12 mouse cellular contexts compared by ENCODE assay signal in the genomic region with DNA sequence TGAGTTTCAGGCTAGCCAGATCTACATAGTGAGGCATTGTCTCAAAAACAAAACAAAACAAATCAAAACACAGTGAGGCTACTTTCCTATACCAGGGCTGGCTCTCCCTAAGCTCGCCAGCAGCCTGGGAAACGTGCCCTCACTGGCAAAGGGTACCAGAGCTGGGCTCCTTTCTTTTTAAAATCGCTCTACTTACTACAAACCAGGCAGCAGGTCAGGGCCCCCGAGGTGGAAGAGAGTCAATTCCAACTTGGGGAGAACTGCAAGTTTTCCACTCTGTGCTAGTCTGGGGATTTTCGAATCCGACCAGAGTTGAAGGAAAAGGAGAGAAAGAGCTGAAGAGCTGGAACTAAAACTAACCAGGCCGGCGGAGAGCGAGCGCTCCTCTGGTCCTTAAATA. TPM values are rescaled to one million over a fixed set of nuclear protein-coding genes. Genes with fewer than 3 reads are reported as not detected.
DNase-seq lines count a peak whose midpoint lies in the region; ATAC-seq and TF ChIP-seq lines count a peak whose summit lies in the region.
"Had no signal": no experiment of that assay in that cellular context is flagged by ENCODE, and none has a peak within 500 bp of the region (broad histone marks: within the 10 kb centered on the region; RNA-seq: fewer than 3 reads in every experiment).

No protein-coding gene starts in this region.

- no peak overlapping the region for H3K4me2 ChIP-seq in midbrain, embryonic 16.5 days (ENCODE audit: low read length)
- no peak overlapping the region for H3K4me2 ChIP-seq in midbrain, embryonic 14.5 days (ENCODE audit: low read length)
- no peak overlapping the region; the same call in 1 of the 2 replicates for H3K4me2 ChIP-seq in embryonic facial prominence, embryonic 15.5 days (replicated peaks)
- H3K4me2 ChIP-seq: lung, embryonic 14.5 days; neural tube, embryonic 13.5 days had no signal

- no peak for TF ChIP-seq CTCF in gastrocnemius, adult 2 months (IDR thresholded peaks at IDR 0.05)

- ATAC-seq in midbrain, embryonic 16.5 days: no peak
- ATAC-seq in midbrain, embryonic 14.5 days (ENCODE audit: low FRiP score, low TSS enrichment): no peak
- no peak for ATAC-seq in embryonic facial prominence, embryonic 15.5 days (ENCODE audit: insufficient number of reproducible peaks, low FRiP score, low TSS enrichment, low read depth)
- ATAC-seq: intestine, postnatal 0 days had no signal

- DNase-seq in gastrocnemius, adult 2 months: peak; percentile 76
- no peak for DNase-seq in gastrocnemius, adult 18-20 months (ENCODE audit: low spot score)
- no peak for DNase-seq in midbrain, embryonic 14.5 days
- peak; percentile 56 for DNase-seq in neural tube, embryonic 10.5 days (ENCODE audit: extremely low spot score, low spot score)
- no peak for DNase-seq in ovary, postnatal 14 days (ENCODE audit: low spot score)
- no peak for DNase-seq in liver
- DNase-seq: kidney, postnatal 4 days; lung, embryonic 14.5 days had no signal

- H3K4me3 ChIP-seq in gastrocnemius, adult 2 months: peak overlapping the region; percentile 69
- H3K4me3 ChIP-seq in midbrain, embryonic 16.5 days (ENCODE audit: low read depth, low read length): no peak overlapping the region
- H3K4me3 ChIP-seq in midbrain, embryonic 14.5 days (replicated peaks; ENCODE audit: low read depth, low read length): no peak overlapping the region
- no peak overlapping the region for H3K4me3 ChIP-seq in embryonic facial prominence, embryonic 15.5 days (replicated peaks)
- H3K4me3 ChIP-seq: neural tube, embryonic 13.5 days had no signal

- intact Hi-C loops in gastrocnemius, adult 2 months (cut with DNase I): no loop called here

- no peaks in the 10 kb centered on the region for H3K9me3 ChIP-seq in midbrain, embryonic 16.5 days (replicated peaks; ENCODE audit: control insufficient read depth, low read length, poor library complexity, severe bottlenecking)
- H3K9me3 ChIP-seq in midbrain, embryonic 14.5 days (ENCODE audit: control insufficient read depth, low read length): no peaks in the 10 kb centered on the region
- H3K9me3 ChIP-seq in embryonic facial prominence, embryonic 15.5 days (replicated peaks): no peaks in the 10 kb centered on the region
- H3K9me3 ChIP-seq: neural tube, embryonic 13.5 days had no signal

- no peak overlapping the region for H3K9ac ChIP-seq in midbrain, embryonic 16.5 days (ENCODE audit: low read depth, low read length)
- no peak overlapping the region for H3K9ac ChIP-seq in midbrain, embryonic 14.5 days (replicated peaks; ENCODE audit: low read length)
- no peak overlapping the region for H3K9ac ChIP-seq in embryonic facial prominence, embryonic 15.5 days
- H3K9ac ChIP-seq: lung, embryonic 14.5 days; neural tube, embryonic 13.5 days had no signal

- peaks cover 61% of the 10 kb centered on the region for H3K27me3 ChIP-seq in midbrain, embryonic 16.5 days (ENCODE audit: control insufficient read depth, insufficient read depth, low read depth, low read length)
- H3K27me3 ChIP-seq in midbrain, embryonic 14.5 days (ENCODE audit: control insufficient read depth, insufficient read depth, low read length): peaks cover 99% of the 10 kb centered on the region
- peaks cover 33% of the 10 kb centered on the region for H3K27me3 ChIP-seq in embryonic facial prominence, embryonic 15.5 days

- WGBS in midbrain, embryonic 16.5 days: 19% methylated on average over 10 of the region's 10 CpGs
- WGBS in midbrain, embryonic 14.5 days: 15% methylated on average over 10 of the region's 10 CpGs
- 43% methylated on average over 10 of the region's 10 CpGs for WGBS in embryonic facial prominence, embryonic 15.5 days

- no peaks in the 10 kb centered on the region for H3K36me3 ChIP-seq in midbrain, embryonic 16.5 days (ENCODE audit: control insufficient read depth, insufficient read depth, low read length)
- H3K36me3 ChIP-seq in midbrain, embryonic 14.5 days (ENCODE audit: control insufficient read depth, insufficient read depth, low read length): no peaks in the 10 kb centered on the region
- H3K36me3 ChIP-seq in embryonic facial prominence, embryonic 15.5 days: no peaks in the 10 kb centered on the region
- H3K36me3 ChIP-seq: neural tube, embryonic 13.5 days had no signal

- peak overlapping the region; percentile 96 for H3K27ac ChIP-seq in gastrocnemius, adult 2 months
- 0 out of 2 replicates have a peak overlapping the region, but pooled peaks have one; percentile 10 for H3K27ac ChIP-seq in midbrain, embryonic 16.5 days (ENCODE audit: low read length)
- H3K27ac ChIP-seq in midbrain, embryonic 14.5 days (replicated peaks; ENCODE audit: low read depth, low read length): no peak overlapping the region
- peak overlapping the region; percentile 65 for H3K27ac ChIP-seq in embryonic facial prominence, embryonic 15.5 days (replicated peaks)
- H3K27ac ChIP-seq: neural tube, embryonic 13.5 days had no signal

- peaks cover 5% of the 10 kb centered on the region; the same call in 1 of the 2 replicates for H3K4me1 ChIP-seq in midbrain, embryonic 16.5 days (ENCODE audit: control insufficient read depth, insufficient read depth, low read length)
- peaks cover 6% of the 10 kb centered on the region; the same call in 1 of the 2 replicates for H3K4me1 ChIP-seq in midbrain, embryonic 14.5 days (ENCODE audit: control insufficient read depth, insufficient read depth, low read length)
- H3K4me1 ChIP-seq in embryonic facial prominence, embryonic 15.5 days: peaks cover 97% of the 10 kb centered on the region

RNA-seq across cellular contexts. Expression of gene Nfix, which starts 17.5 kb away (rescaled TPM):
- total RNA-seq in gastrocnemius, adult 2 months (2021): 100 to 1,000 TPM; 465 to 558 TPM
- 100 to 1,000 TPM; 481 to 528 TPM for total RNA-seq in gastrocnemius, adult 18-20 months (2021)
- polyA plus RNA-seq in midbrain, embryonic 16.5 days (2015; fragmentation: Nextera tagmentation; extraction: Ambion mirVana): 44.1 and 55.4 TPM in 2 replicates
- 45.9 and 49.8 TPM in 2 replicates for polyA plus RNA-seq in midbrain, embryonic 14.5 days (2014; fragmentation: Nextera tagmentation; extraction: Ambion mirVana)
- 61.4 and 62.0 TPM in 2 replicates for polyA plus RNA-seq in embryonic facial prominence, embryonic 15.5 days (2015; fragmentation: Nextera tagmentation; extraction: Ambion mirVana)

RNA-seq across cellular contexts. Expression of gene Dand5, which starts 39.9 kb away (rescaled TPM):
- total RNA-seq in gastrocnemius, adult 2 months (2021): 10 to 100 TPM; 10.2 to 14.3 TPM
- total RNA-seq in gastrocnemius, adult 18-20 months (2021): 10 to 100 TPM; 12.8 to 12.9 TPM
- 11.7 and 12.4 TPM in 2 replicates for polyA plus RNA-seq in midbrain, embryonic 16.5 days (2015; fragmentation: Nextera tagmentation; extraction: Ambion mirVana)
- 9.9 and 12.7 TPM in 2 replicates for polyA plus RNA-seq in midbrain, embryonic 14.5 days (2014; fragmentation: Nextera tagmentation; extraction: Ambion mirVana)
- polyA plus RNA-seq in embryonic facial prominence, embryonic 15.5 days (2015; fragmentation: Nextera tagmentation; extraction: Ambion mirVana): 8.4 and 8.9 TPM in 2 replicates

RNA-seq across cellular contexts. Expression of gene Gadd45gip1, which starts 48.6 kb away (rescaled TPM):
- 10 to 100 TPM; 16.2 to 30.4 TPM for total RNA-seq in gastrocnemius, adult 2 months (2021)
- 10 to 100 TPM; 22.9 to 24.2 TPM for total RNA-seq in gastrocnemius, adult 18-20 months (2021)
- polyA plus RNA-seq in midbrain, embryonic 16.5 days (2015; fragmentation: Nextera tagmentation; extraction: Ambion mirVana): 35.0 and 37.4 TPM in 2 replicates
- 32.7 and 35.8 TPM in 2 replicates for polyA plus RNA-seq in midbrain, embryonic 14.5 days (2014; fragmentation: Nextera tagmentation; extraction: Ambion mirVana)
- polyA plus RNA-seq in embryonic facial prominence, embryonic 15.5 days (2015; fragmentation: Nextera tagmentation; extraction: Ambion mirVana): 46.5 TPM in 2 replicates

RNA-seq across cellular contexts. Expression of gene Rad23a, which starts 57.8 kb away (rescaled TPM):
- 100 to 1,000 TPM; 159 to 172 TPM for total RNA-seq in gastrocnemius, adult 2 months (2021)
- total RNA-seq in gastrocnemius, adult 18-20 months (2021): 100 to 1,000 TPM; 171 to 176 TPM
- 80.7 and 85.6 TPM in 2 replicates for polyA plus RNA-seq in midbrain, embryonic 16.5 days (2015; fragmentation: Nextera tagmentation; extraction: Ambion mirVana)
- 83.4 and 84.3 TPM in 2 replicates for polyA plus RNA-seq in midbrain, embryonic 14.5 days (2014; fragmentation: Nextera tagmentation; extraction: Ambion mirVana)
- polyA plus RNA-seq in embryonic facial prominence, embryonic 15.5 days (2015; fragmentation: Nextera tagmentation; extraction: Ambion mirVana): 104 and 110 TPM in 2 replicates

RNA-seq across cellular contexts. Expression of gene G430095P16Rik, which starts 59.9 kb away (rescaled TPM):
- total RNA-seq in gastrocnemius, adult 2 months (2021): under 1 TPM; 0.36 to 0.78 TPM
- under 1 TPM; 0.34 to 0.45 TPM for total RNA-seq in gastrocnemius, adult 18-20 months (2021)
- polyA plus RNA-seq in midbrain, embryonic 16.5 days (2015; fragmentation: Nextera tagmentation; extraction: Ambion mirVana): 0.80 and 1.1 TPM in 2 replicates
- polyA plus RNA-seq in midbrain, embryonic 14.5 days (2014; fragmentation: Nextera tagmentation; extraction: Ambion mirVana): 0.67 and 0.91 TPM in 2 replicates
- 4.2 and 4.9 TPM in 2 replicates for polyA plus RNA-seq in embryonic facial prominence, embryonic 15.5 days (2015; fragmentation: Nextera tagmentation; extraction: Ambion mirVana)

Comparison
In these comparisons a context has a peak if more than half of its experiments do, and no peak if none do; other contexts are left out.
1. DNase-seq: peak in gastrocnemius, adult 2 months (single experiment) and neural tube, embryonic 10.5 days (single experiment); none in gastrocnemius, adult 18-20 months (single experiment), midbrain, embryonic 14.5 days (single experiment), ovary, postnatal 14 days (single experiment) and liver (single experiment).